Mouse (Mus musculus): ENCODE measurements around the gene Sox10.

DNA sequence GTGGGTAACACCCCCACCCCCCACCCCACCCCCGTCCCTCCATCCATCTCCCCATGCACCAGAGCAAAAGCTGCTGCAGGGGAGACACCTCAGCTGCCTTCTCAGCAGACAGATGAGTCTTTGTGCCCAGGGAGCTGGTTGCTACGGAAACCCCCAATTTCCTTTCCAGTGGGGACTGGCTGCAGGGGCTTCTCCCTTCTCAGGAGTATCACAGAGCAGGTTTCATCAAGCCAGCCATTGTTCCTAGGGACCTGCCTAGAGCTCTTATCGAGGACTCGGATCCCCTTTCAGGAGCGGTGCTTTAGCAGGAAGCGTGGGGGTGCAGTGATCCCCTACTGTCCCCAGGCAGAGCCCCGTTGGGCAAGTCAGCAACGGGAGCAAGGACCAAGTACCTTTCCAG lies 13.2 kb downstream of the Sox10 start:
- TF ChIP-seq CTCF (IDR thresholded peaks at IDR 0.05; ENCODE audit: control insufficient read depth, insufficient read depth, insufficient read length): no peak
- TF ChIP-seq FOSL1 (IDR thresholded peaks at IDR 0.05; ENCODE audit: insufficient read depth, low read length, poor library complexity, severe bottlenecking): no peak
- no peak for TF ChIP-seq MYOG (IDR thresholded peaks at IDR 0.05; ENCODE audit: control insufficient read depth, extremely low read depth, insufficient read length)
- TF ChIP-seq USF1 (IDR thresholded peaks at IDR 0.05; ENCODE audit: low read depth): no peak
- no peak for TF ChIP-seq CEBPB (IDR thresholded peaks at IDR 0.05; ENCODE audit: low read depth)
- no peak for TF ChIP-seq MAX (IDR thresholded peaks at IDR 0.05)

Data from C2C12 (cell line).